Mouse (Mus musculus) left cerebral cortex, adult 8-10 months (tissue): ENCODE measurements around the gene Etl4. TPM values are rescaled to one million over a fixed set of nuclear protein-coding genes. Genes with fewer than 3 reads are reported as not detected.
"Not testable (repeated sequence)": the region's sequence is repeated elsewhere in the genome, so short reads cannot be mapped to it uniquely, and the experiment has no call there.

Source experiments
- DNase-seq, 2 experiments: peaks; one replicate each; pipeline ENCODE4 v3.0.0; 2022; ENCODE audit warnings: low spot score in 2 of 2
- total RNA-seq, 4 experiments: library from RNA; stranded (reverse); gene quantifications; 2 replicates each; pipeline ENCODE4 v1.2.4; 2022

The Etl4 gene
- total RNA-seq, 4 experiments from 2014 or later, result 138 to 154 (median 150) TPM

DNA sequence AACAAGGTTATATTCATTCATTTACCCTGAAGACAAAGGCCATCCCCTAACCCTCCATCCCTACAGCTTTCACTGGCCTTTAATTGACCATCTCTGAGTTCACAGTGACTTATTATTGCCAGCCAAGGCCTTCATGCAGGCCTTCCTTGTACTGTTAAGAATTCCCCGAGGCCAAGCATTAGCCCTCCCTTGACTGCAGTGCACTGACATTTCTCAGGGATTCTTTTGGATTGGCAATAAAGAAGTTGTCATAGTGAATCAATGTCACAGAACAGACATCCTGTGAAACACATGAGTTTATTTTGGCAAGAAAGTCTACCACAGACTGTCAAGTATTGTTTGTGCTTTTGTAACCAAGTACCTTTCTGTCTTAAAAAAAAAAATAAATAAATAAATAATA, 257.5 kb downstream of the Etl4 start:
- DNase-seq, result no peak

DNA sequence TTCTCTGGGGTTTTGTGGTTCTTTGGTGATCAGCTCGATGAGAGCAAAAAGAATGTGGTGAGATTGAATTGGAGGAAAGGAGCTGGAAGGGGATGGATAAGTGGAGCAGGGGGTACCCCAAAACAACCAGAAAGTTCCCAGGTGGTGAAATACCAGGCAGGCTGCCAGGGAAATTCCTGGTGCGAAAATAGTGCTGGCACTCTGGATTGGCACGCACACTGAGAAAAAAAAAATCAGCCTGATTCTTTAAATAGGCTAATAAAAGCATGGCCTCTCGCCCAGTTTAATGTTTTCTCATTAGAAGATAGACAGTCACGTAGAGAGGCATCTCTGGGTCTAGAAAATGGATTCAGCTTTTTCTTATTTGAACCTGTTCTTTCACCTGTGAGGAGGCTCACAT, 258.0 kb downstream of the Etl4 start:
- DNase-seq, result no peak

DNA sequence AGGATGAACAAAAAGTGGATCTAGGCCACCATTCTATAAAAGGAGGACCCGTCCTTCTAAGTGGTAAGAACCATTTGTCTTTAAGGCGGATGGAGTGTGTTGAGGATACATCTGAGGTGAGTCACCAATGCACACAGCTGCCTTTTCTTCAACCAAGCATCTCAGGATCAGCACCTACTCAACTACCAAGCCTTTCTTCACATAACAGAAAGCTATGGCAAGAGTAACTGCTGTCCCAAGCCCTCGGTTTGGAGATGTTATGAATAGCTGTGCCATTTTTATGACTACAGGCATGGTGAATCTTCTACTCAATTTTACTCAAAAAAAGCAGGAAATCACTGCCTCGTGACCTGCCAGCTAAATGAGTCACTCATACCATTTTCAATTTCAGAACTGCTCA, 258.6 kb downstream of the Etl4 start:
- no peak for DNase-seq

DNA sequence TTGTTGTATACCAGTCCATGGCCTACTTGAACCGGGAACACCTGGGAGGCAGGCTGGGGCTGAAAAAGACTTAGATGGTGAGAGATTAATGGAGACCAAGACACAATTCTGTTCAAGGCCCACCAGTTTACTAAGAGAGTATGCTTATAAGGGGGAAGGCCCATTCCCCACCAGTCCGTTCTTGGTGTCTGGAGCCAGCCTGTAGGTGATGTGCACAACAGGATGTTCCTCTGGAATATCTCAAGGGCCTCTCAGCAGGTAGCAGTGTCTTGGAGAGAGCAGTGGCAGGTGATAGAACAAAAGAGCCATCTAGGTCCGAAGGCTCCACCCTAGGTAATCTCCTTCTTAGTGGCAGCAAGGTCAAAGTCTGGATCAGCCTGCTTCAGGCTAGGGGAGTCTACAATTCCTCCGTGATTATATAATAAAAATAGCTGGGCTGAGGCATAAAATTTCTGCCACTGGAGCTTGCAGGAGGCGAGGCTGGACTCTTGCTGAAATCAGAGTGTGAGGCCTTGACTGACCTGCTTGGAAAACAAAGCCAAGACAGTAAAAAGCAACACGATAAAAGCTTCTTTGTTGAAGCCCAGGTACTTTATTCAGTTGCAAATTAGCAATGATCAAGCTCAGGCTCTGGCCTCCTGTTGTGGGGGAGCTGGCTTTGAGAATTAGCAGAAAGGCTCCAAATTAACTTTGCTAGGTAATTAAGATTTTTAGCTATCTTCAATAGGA, 267.0 kb downstream of the Etl4 start:
- DNase-seq, result not testable (repeated sequence)

DNA sequence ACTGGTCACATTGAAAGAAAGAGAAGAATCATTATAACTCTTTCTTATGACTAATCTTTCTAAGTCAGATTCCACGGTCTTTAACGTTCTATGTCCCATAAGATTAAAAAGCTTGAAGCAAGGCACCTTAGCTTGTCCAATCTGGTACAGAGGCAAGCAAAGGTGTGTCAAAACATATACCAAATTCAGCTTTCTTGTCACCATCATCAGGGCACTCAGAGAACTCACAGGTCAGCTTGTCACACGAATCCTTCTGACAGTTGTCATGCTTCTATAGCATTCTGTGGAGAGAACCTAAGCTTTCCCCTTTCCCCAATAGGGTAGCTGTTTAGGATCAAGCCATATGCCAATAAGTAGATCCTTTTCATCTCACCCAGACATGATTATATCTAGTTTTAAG, 267.7 kb downstream of the Etl4 start:
- not testable (repeated sequence) for DNase-seq

DNA sequence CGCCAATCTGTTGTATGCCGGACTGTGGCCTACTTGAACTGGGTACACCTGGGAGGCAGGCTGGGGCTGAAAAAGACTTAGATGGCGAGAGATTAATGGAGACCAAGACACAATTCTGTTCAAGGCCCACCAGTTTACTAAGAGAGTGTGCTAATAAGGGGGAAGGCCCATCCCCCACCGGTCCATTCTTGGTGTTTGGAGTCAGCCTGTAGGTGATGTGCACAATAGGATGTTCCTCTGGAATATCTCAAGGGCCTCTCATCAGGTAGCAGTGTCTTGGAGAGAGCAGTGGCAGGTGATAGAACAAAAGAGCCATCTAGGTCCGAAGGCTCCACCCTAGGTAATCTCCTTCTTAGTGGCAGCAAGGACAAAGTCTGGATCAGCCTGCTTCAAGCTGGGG, 271.0 kb downstream of the Etl4 start:
- not testable (repeated sequence) for DNase-seq

DNA sequence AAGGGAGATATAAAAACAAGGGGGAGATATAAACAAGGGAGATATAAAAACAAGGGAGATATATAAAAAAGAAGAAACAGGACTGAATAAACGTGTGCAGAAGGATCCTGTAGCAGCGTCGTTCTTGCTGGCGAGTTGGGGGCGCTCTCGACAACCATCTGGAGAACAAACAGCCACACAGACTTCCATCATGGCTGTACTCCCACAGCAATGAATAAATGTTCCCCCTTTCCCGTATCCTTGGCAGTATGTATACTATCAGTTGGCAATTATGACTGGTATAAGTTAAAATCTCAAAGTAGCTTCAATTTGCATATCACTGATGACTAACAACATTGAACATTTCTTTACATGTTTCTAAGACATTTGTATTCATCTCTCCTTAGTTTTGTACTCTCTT, 277.6 kb downstream of the Etl4 start:
- DNase-seq, result not testable (repeated sequence)

DNA sequence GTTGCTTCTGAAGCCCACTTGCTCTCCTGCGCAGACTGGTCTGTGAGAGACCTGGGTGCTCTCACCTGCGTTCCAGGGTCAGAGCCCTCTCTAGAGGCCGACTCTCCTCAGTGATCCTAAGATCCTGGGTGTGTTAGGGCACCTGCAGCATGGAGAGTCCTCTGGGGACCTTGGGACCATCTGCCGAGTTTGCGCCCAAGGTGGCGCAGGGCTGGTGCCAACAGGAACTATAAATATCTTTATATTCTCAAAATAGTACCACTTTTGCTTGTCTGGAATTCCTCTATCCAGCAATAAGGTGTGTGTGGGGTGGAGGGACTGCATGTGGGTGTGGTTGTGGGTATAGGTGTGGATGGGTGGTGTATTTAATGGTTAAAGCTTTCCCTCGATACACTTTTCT, 293.4 kb downstream of the Etl4 start:
- DNase-seq, result no peak

DNA sequence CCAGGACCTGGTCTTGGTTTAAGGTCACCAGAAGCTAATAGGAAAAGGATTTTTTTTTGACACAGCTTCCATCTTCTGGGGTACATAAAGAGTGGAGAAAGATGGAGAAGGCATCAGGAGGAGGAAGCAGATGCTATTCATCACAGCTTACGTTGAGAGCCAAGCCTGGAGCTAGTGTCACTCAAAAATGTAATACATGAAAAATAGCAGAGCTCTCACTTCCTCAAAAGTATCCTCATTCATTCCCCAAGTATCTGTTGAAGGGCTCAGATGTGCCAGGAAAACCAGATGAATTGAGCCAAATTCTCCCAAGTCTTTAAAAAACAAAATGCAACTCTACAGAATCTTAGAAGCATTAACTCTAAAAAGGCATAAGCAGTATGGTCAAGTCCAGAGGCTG, 297.1 kb downstream of the Etl4 start:
- DNase-seq, result no peak

DNA sequence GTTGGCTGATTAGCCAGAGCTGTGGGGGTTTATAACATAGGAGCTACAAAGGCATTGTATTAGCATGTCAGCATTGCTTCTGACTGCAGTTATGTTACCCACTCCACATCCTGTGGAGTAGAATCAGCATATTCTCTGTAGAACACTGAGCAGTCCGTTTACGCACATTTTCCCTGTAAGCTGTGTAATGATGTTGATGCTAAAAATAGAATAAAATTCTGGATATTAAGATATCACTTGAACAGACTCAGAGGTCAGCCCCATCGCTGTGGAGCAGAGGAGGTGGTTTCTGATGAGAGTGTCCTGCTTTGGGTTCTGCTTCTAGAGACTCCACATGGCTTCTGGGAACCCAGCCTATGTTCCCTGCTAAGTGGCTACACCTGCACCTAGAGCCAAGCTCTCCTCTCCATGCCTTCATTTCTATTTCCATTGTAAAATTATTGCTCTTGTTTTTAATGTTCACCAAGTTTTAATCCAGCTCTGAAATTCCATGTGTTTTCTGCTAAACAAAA, 299.2 kb downstream of the Etl4 start:
- no peak for DNase-seq

DNA sequence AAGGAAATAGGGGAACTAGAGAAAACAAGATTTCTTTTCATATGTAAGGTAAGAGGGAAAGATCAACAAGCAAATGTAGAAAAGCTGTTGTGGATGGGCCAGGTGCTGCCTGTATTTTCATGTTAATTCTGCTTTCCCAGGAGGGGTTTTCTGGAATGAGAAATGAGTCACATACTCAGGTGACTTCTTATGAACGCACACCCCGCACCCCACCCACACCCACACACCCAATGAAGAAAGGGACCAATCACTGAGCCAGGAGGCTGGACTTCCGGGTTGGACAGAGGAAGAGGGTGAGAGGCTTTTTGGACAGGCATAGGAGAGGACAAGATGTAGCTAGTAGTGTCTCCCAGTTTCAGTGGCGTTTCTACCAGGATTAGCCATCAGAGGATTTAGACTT, 299.8 kb downstream of the Etl4 start:
- DNase-seq, result no peak

DNA sequence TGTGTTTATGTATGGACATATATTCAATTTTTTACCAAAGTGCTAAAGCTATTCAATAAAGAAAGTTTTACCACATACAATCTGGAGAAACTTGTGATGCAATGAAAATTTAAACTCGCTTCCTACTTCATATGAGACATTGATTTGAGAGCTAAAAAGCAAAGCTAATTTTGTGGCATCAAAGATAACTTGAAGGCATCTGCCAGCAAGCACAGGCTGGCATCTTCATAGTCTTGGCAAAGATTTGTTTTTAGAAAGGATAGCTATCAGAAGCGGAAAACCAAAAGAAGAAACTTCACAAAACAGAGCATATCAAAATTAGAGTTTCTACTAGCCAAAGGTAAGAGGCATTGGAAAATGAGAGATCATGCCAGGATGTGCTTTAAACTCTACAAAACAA, 306.7 kb downstream of the Etl4 start:
- DNase-seq, result no peak

DNA sequence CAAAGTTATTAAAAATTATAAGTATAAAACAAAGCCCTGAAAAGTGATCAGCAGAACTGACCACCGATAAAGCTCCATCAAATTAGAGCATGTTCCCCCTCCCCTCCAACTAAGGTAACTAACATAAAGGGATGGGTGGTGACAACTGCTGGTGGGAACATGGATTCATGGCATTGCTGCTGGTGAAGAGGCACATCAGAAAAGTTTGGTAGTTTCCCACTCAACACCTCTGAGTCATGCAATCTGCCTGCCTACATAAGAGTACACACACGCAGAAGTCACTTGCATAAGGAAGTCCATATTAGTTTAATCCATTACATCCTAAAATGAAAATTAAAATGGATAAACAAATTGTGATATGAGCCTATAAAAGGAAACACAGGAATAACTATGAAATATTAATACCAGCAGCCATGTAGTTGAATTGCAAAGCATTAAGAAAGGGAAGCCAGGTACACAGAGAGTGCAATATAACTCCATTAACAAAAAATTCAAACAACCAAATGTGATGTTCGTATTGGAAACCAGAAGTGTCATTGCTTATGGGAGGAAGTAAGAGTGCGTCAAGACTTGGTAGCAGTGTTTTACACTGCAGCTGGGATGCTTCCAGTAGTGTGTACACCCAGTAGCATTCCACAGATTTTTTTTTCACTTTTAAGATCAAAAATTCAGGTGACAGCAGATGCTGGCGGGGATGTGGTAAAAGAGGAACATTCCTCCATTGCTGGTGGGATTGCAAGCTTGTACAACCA, 307.3 kb downstream of the Etl4 start:
- DNase-seq, result peak in 1 of 2 experiments; percentile 74

DNA sequence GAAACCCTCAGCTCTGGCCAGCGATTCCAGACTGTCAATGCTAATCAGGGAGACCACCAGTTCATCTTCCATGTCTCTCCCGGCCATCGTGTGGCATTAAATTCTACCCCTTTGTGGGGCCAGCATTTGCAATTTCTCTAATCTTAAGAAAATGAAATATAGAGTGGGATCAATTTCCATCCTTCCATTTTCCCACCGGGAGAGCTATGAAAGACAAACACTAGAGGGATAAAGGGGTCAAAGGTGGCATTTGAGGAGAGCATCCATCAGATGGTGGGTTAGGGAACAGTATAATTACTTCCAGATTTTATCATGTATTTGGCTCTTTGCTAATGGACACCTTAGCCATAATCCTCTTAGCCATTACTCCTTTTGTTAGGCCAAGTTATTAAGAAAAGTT, 321.8 kb downstream of the Etl4 start:
- no peak for DNase-seq

DNA sequence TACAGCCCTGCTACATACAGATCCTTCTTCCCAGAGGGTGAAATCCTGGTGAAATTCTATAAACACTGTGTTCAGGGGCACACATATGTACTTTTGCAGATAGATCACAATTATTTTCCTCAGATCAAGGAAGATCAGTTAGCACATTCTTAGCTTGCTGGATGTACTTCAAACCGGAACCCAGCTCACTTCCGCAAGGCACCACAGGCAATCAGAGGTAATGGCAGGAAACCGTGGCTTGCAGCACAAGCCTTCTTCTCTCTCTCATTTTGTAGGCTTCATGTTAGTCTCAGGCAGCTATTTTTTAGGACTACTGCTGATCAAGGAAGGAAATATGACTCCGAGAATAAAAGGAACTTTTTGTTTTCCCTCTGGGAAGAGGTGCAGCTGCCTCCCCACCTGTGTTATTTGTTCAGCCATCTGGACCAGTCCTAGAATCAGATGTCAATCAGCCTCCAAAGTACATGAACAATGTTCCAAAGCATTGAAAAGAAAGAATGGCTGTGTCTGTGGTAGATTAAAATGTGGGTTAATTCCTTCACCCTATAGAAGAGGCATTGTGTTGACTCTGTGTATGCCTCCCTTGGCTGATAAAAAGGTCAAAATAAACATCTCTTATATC, 338.6 kb downstream of the Etl4 start:
- peak in 1 of 2 experiments; percentile 13 for DNase-seq

DNA sequence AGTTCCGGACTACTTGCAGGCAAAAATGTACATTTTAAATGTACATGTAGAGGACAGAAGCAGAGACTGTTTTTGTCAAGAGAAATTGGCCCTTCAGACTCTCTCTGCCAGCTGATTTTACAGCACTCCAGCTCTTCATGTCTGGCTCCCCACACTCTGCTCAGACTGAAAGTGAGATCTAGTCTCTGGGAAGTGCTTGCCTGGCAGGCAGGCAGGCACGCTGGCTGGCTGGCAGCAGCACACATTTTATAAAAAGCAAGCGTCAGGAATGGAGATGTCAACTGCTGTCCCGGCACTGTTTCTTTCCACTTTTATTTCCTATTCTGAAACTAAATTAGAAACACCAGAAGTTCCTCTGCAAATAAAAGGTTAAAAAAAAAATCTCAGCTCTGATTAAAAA, 339.8 kb downstream of the Etl4 start:
- DNase-seq, result peak; percentile 12 to 76

DNA sequence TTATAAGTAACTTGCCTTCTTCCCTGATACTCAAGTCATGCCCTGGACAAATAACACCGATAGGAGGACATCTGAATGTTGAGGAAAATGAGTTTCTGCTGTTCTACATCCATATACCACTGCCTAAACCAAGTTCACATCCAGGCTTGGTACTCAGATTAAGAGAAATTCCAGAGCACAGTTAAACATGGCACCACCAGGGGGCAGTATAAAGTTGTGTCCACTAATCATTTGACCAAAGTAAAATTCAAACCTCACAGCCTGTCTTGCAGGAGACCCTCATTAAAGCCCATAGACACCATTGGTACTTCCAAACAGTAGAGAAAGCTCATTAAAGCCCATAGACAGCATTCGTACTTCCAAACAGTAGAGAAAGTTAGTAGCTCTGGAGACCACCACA, 366.5 kb downstream of the Etl4 start:
- no peak for DNase-seq

DNA sequence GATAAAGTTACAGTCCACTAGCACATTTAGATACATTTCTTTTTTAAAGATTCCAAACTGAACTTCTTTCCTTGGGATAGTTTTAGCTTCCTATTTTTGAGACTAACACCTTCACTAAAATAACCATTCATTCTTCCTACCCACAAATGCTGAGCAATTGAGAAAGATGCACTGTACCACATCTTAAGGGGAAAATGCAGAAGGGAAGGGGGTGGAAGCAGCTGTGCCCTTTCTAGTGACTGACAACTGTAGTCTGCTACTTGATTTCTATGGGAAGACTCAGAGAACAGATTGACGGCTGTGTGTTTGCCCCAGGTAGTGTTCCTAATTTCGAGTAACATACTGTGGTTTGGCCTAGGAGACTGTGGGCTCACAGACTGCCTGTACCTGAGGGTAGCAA, 372.3 kb downstream of the Etl4 start:
- DNase-seq, result peak in 1 of 2 experiments; percentile 65

DNA sequence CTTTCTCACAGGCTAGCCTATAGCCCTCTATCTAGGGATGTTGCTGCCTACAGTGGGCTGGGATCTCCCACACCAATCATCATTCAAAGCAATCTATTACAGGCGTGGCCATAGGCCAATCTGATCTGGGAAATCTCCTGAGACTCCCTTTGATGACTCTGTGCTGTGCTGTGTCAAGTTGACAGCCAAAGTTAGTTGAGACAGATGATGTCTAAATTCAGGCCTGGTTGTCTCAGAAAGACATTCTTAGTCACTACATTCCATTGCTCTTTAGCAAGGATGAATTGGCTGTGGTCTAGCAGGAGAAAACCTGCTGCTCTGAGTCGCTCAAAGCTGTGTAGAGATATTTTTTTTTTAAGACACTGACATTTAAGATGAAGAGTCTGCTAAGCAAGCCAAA, 374.8 kb downstream of the Etl4 start:
- peak in 1 of 2 experiments; percentile 12 for DNase-seq

DNA sequence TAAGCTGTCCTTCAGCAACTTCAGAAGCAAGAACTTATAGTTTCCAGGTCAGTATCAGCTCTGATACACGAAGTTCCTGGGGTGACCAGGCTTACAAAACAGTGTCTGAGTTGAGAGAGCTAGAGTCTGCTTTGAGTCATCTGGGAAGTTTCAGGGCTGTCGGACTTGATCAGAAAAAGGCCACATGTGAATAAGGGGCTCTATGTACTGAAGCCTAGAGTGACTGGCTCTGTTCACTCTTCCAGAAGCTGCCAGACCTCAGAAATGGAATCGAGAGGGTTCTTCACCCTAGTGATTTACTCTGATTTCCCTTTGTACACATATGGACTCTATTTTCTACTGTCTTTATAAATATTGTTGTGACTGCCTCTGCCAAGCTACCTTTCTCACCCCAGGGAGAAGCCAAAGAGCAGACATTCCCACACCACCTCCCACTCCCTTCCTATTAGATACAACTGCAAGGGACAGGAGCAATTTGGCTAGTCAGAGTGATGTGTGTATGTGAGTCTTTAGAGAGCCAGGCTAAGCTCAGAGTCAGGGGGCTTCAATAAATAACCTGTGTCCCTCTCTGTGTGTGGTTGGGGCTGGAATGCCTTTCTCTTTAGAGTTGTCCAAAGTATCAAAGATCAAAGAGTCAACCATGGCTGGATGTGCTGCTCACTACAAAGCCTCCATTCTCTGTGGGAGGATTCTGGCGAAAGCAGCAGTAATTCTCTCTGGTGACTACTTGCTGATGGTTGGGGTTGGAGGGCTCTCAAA, 381.6 kb downstream of the Etl4 start:
- DNase-seq, result no peak

DNA sequence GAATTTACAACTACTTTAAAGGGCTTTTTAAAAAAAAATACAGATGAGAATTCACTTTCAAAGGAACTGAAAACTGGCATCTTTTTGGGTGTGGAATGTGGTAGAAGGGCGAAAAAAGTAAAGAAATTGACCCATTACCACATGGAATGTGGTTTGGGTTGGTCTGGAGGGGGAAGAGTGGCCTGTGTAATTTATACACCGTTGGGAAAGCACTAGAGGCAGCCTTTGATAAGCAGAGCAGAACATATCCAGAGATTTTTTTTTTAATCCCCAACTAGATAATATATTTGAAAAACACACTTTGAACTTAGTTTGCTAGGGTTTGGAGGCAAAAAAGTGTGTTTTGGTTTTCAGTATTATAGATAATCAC, 382.1 kb downstream of the Etl4 start:
- no peak for DNase-seq

DNA sequence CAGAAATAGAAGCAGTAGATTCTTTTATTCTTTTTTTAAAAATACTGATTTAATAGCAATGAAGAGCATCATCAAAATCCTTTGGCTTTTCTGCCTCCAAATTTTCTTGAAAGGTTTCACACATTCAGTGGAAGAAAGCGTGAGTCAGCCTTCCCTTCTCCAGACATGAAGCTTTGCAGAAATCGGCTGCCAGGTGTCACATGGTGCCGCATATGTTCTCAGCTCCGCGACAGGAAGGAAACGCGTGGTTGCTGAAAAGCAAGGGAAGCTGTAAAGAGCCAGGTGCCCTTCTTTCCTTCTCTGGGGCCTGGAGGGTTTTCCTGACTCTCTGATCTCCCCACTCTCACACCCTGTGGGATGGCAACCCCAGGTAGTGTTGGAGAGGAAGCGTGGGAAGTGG, 383.8 kb downstream of the Etl4 start:
- peak; percentile 38 to 87 for DNase-seq
